Mouse (Mus musculus) forebrain, embryonic 13.5 days (tissue): Measurements from ENCODE around the gene Zfp692. TPM values are rescaled to one million over a fixed set of nuclear protein-coding genes. Genes with fewer than 3 reads are reported as not detected.

Experiments
- ATAC-seq: fragments of 200-750 bp; cut with Nextera tagmentation; 2 replicates; pipeline ENCODE4 v1.8.0; 2017
- H3K27ac ChIP-seq: fragments of 300-500 bp; sonication (generic); 2 replicates; pipeline ENCODE4 v1.5.1; 2015; ENCODE audit warnings: inconsistent platforms, mild to moderate bottlenecking, moderate library complexity
- H3K27me3 ChIP-seq: fragments of 300-500 bp; sonication (generic); 2 replicates; pipeline ENCODE4 v1.6.1; 2015; ENCODE audit warnings: mild to moderate bottlenecking, inconsistent platforms
- H3K36me3 ChIP-seq: fragments of 300-500 bp; sonication (generic); 2 replicates; pipeline ENCODE4 v1.6.1; 2015; ENCODE audit warnings: mild to moderate bottlenecking, inconsistent platforms; ENCODE audit not compliant: poor library complexity, severe bottlenecking
- H3K4me1 ChIP-seq: fragments of 300-500 bp; sonication (generic); 2 replicates; pipeline ENCODE4 v1.6.1; 2015; ENCODE audit warnings: inconsistent platforms
- H3K4me2 ChIP-seq: fragments of 300-500 bp; sonication (generic); 2 replicates; pipeline ENCODE4 v1.6.1; 2015; ENCODE audit warnings: inconsistent platforms, mild to moderate bottlenecking, moderate library complexity
- H3K4me3 ChIP-seq: fragments of 300-500 bp; sonication (generic); 2 replicates; pipeline ENCODE4 v1.5.1; 2015; ENCODE audit warnings: mild to moderate bottlenecking, inconsistent platforms
- H3K9ac ChIP-seq: fragments of 300-500 bp; sonication (generic); 2 replicates; pipeline ENCODE4 v1.6.1; 2015; ENCODE audit warnings: mild to moderate bottlenecking, inconsistent platforms
- H3K9me3 ChIP-seq: fragments of 300-500 bp; sonication (generic); replicated peaks from 2 replicates; pipeline ENCODE4 v1.6.1; 2016; ENCODE audit warnings: inconsistent platforms
- WGBS: fragments of 180-500 bp; shearing (Covaris S2); methylation state at CpG from one replicate; pipeline ENCODE4 v1.1.7; 2015; 5-methylcytosine and 5-hydroxymethylcytosine counted together
- polyA plus RNA-seq: library from polyadenylated mRNA; unstranded; fragments of >200 nt; fragmentation: Nextera tagmentation; extraction: Ambion mirVana; gene quantifications from 2 replicates; pipeline ENCODE4 v1.2.1, GENCODE M21; 2015

Gene Zfp692
- polyA plus RNA-seq, 1 experiment from 2014 or later = 28.9 TPM

GRCm38 (mm10) chr11:58316344-58316743 is 9.5 kb downstream of the Zfp692 start:
- Histone ChIP-seq H3K9ac (no peak overlapping the region), H3K4me2 (no peak overlapping the region), H3K36me3 (peaks cover 60% of the 10 kb centered on the region), H3K4me1 (no peaks in the 10 kb centered on the region), H3K4me3 (no peak overlapping the region), H3K27ac (no peak overlapping the region), H3K9me3 (no peaks in the 10 kb centered on the region), H3K27me3 (no peaks in the 10 kb centered on the region)
- WGBS = 87% methylated on average over 17 of the region's 17 CpGs
- ATAC-seq = no peak

GRCm38 (mm10) chr11:58316768-58317390 is 10.0 kb downstream of the Zfp692 start:
- Histone ChIP-seq H3K27ac (no peak overlapping the region), H3K9me3 (no peaks in the 10 kb centered on the region), H3K4me3 (no peak overlapping the region), H3K4me1 (peaks cover 4% of the 10 kb centered on the region), H3K36me3 (peaks cover 56% of the 10 kb centered on the region), H3K4me2 (no peak overlapping the region), H3K27me3 (no peaks in the 10 kb centered on the region), H3K9ac (no peak overlapping the region)
- ATAC-seq = no peak
- 80% methylated on average over 28 of the region's 28 CpGs for WGBS

GRCm38 (mm10) chr11:58322824-58323569 is 16.1 kb downstream of the Zfp692 start:
- ATAC-seq = peak; percentile 99
- WGBS = under 1% methylated on average over 46 of the region's 63 CpGs

GRCm38 (mm10) chr11:58323570-58324340 is 16.9 kb downstream of the Zfp692 start:
- 13% methylated on average over 24 of the region's 24 CpGs for WGBS
- no peaks in the 10 kb centered on the region for H3K27me3 ChIP-seq

More at GRCm38 (mm10) chr11:58322824-58323569, 16.1 kb downstream of the Zfp692 start:
- Histone ChIP-seq H3K9me3 (no peaks in the 10 kb centered on the region), H3K4me1 (peaks cover 20% of the 10 kb centered on the region), H3K4me3 (peak overlapping the region; percentile 84), H3K27ac (peak overlapping the region; percentile 95), H3K36me3 (peaks cover 28% of the 10 kb centered on the region), H3K9ac (peak overlapping the region; percentile 94), H3K27me3 (no peaks in the 10 kb centered on the region), H3K4me2 (peak overlapping the region; percentile 87)

GRCm38 (mm10) chr11:58324614-58325229 is 17.9 kb downstream of the Zfp692 start:
- H3K27me3 ChIP-seq = no peaks in the 10 kb centered on the region
- H3K9me3 ChIP-seq = no peaks in the 10 kb centered on the region
- no peak for ATAC-seq
- H3K36me3 ChIP-seq = peaks cover 18% of the 10 kb centered on the region
- 86% methylated on average over 3 of the region's 3 CpGs for WGBS
- H3K4me3 ChIP-seq = no peak overlapping the region
- no peak overlapping the region for H3K9ac ChIP-seq
- no peak overlapping the region for H3K4me2 ChIP-seq
- peaks cover 33% of the 10 kb centered on the region for H3K4me1 ChIP-seq
- no peak overlapping the region for H3K27ac ChIP-seq

More at GRCm38 (mm10) chr11:58323570-58324340, 16.9 kb downstream of the Zfp692 start:
- H3K9ac ChIP-seq = peak overlapping the region; percentile 94
- no peaks in the 10 kb centered on the region for H3K9me3 ChIP-seq
- H3K4me1 ChIP-seq = peaks cover 24% of the 10 kb centered on the region
- H3K4me3 ChIP-seq = peak overlapping the region; percentile 84
- no peak; the same call in 1 of the 2 replicates for ATAC-seq
- peaks cover 24% of the 10 kb centered on the region for H3K36me3 ChIP-seq
- H3K4me2 ChIP-seq = peak overlapping the region; percentile 87
- H3K27ac ChIP-seq = peak overlapping the region; percentile 95

- Histone ChIP-seq H3K36me3 (peaks cover 21% of the 10 kb centered on the region), H3K27ac (no peak overlapping the region), H3K9me3 (no peaks in the 10 kb centered on the region), H3K4me2 (no peak overlapping the region), H3K9ac (no peak overlapping the region), H3K4me3 (no peak overlapping the region), H3K27me3 (no peaks in the 10 kb centered on the region), H3K4me1 (peaks cover 38% of the 10 kb centered on the region)
- 98% methylated on average over 3 of the region's 3 CpGs for WGBS
- no peak for ATAC-seq
Measured at GRCm38 (mm10) chr11:58326781-58327180, 19.9 kb downstream of the Zfp692 start.

GRCm38 (mm10) chr11:58329906-58330275 is 23.0 kb downstream of the Zfp692 start:
- Histone ChIP-seq H3K9me3 (no peaks in the 10 kb centered on the region), H3K4me1 (peaks cover 39% of the 10 kb centered on the region), H3K9ac (peak overlapping the region; percentile 88), H3K36me3 (peaks cover 42% of the 10 kb centered on the region), H3K4me3 (peak overlapping the region; percentile 87), H3K27me3 (no peaks in the 10 kb centered on the region), H3K4me2 (peak overlapping the region; percentile 97), H3K27ac (peak overlapping the region; percentile 32; the same call in 1 of the 2 replicates)
- ATAC-seq = peak; percentile 34
- WGBS = under 1% methylated on average over 21 of the region's 21 CpGs

GRCm38 (mm10) chr11:58330276-58331148 is 23.6 kb downstream of the Zfp692 start, which contains the start of the genes Zfp672 and Sh3bp5l:
Zfp672 (minus strand) TSS chr11:58330339.
Sh3bp5l (plus strand) TSS chr11:58330724.
- H3K9me3 ChIP-seq = no peaks in the 10 kb centered on the region
- WGBS = under 1% methylated on average over 52 of the region's 52 CpGs
- H3K9ac ChIP-seq = peak within 1 kb of the TSS; percentile 88
- H3K27me3 ChIP-seq = no peaks in the 10 kb centered on the region
- H3K4me3 ChIP-seq = peak within 1 kb of the TSS; percentile 87
- peaks cover 39% of the 10 kb centered on the region for H3K4me1 ChIP-seq
- peaks cover 44% of the 10 kb centered on the region for H3K36me3 ChIP-seq
- peak within 1 kb of the TSS; percentile 32 for H3K27ac ChIP-seq
- peak; percentile 96 for ATAC-seq
- H3K4me2 ChIP-seq = peak within 1 kb of the TSS; percentile 97

GRCm38 (mm10) chr11:58331149-58331495 is 24.3 kb downstream of the Zfp692 start:
- H3K9ac ChIP-seq = peak overlapping the region; percentile 88
- H3K27me3 ChIP-seq = no peaks in the 10 kb centered on the region
- peaks cover 47% of the 10 kb centered on the region for H3K36me3 ChIP-seq
- H3K9me3 ChIP-seq = no peaks in the 10 kb centered on the region
- H3K27ac ChIP-seq = no peak overlapping the region
- peaks cover 39% of the 10 kb centered on the region for H3K4me1 ChIP-seq
- H3K4me2 ChIP-seq = peak overlapping the region; percentile 97
- ATAC-seq = no peak; the same call in 1 of the 2 replicates
- WGBS = 23% methylated on average over 10 of the region's 10 CpGs
- peak overlapping the region; percentile 87 for H3K4me3 ChIP-seq

GRCm38 (mm10) chr11:58331546-58331945 is 24.7 kb downstream of the Zfp692 start:
- Histone ChIP-seq H3K4me1 (peaks cover 39% of the 10 kb centered on the region), H3K27ac (no peak overlapping the region), H3K4me3 (peak overlapping the region; percentile 87), H3K4me2 (peak overlapping the region; percentile 97), H3K9ac (peak overlapping the region; percentile 88), H3K27me3 (no peaks in the 10 kb centered on the region), H3K36me3 (peaks cover 50% of the 10 kb centered on the region), H3K9me3 (no peaks in the 10 kb centered on the region)
- 90% methylated on average over 6 of the region's 6 CpGs for WGBS
- ATAC-seq = no peak

- Histone ChIP-seq H3K9me3 (no peaks in the 10 kb centered on the region), H3K27me3 (no peaks in the 10 kb centered on the region), H3K4me2 (no peak overlapping the region), H3K4me1 (peaks cover 26% of the 10 kb centered on the region), H3K4me3 (no peak overlapping the region), H3K27ac (no peak overlapping the region), H3K36me3 (peaks cover 59% of the 10 kb centered on the region), H3K9ac (no peak overlapping the region; the same call in 1 of the 2 replicates)
- no peak for ATAC-seq
- WGBS = 87% methylated on average over 3 of the region's 3 CpGs
Measured at GRCm38 (mm10) chr11:58334746-58335145, 27.9 kb downstream of the Zfp692 start.
